Mouse (Mus musculus): ENCODE results near the gene Fam19a1. TPM values are rescaled to one million over a fixed set of nuclear protein-coding genes. Genes with fewer than 3 reads are reported as not detected.
A peak's percentile ranks its signal among the peaks of the same experiment; 100 is the strongest.

Fam19a1 gene
- polyA plus RNA-seq, 1 experiment from 2014 or later: 10.6 TPM

GRCm38 (mm10) chr6:96116534-96117272 lies 3.7 kb downstream of the Fam19a1 start:
- H3K36me3 ChIP-seq (ENCODE audit: control insufficient read depth, insufficient read depth, low read length): no peaks in the 10 kb centered on the region
- H3K4me3 ChIP-seq (ENCODE audit: low read depth, low read length): peak overlapping the region; percentile 54
- H3K27ac ChIP-seq (ENCODE audit: low read depth): no peak overlapping the region
- ATAC-seq (replicated peaks; ENCODE audit: low FRiP score, low TSS enrichment, low read depth) (peak; percentile 72), DNase-seq (ENCODE audit: low spot score) (peak; percentile 84)
- 1% methylated on average over 32 of the region's 32 CpGs for WGBS
- peak overlapping the region; percentile 92 for H3K4me2 ChIP-seq (ENCODE audit: low read length)
- H3K9ac ChIP-seq (ENCODE audit: low read length): peak overlapping the region; percentile 62
- H3K27me3 ChIP-seq (replicated peaks; ENCODE audit: control insufficient read depth, insufficient read depth, low read length): no peaks in the 10 kb centered on the region
- no peaks in the 10 kb centered on the region for H3K9me3 ChIP-seq (ENCODE audit: control insufficient read depth, low read length)
- peaks cover 7% of the 10 kb centered on the region for H3K4me1 ChIP-seq (replicated peaks; ENCODE audit: control insufficient read depth, insufficient read depth, low read length)

- Histone ChIP-seq H3K36me3 (ENCODE audit: control insufficient read depth, insufficient read depth, low read length) (no peaks in the 10 kb centered on the region), H3K27ac (ENCODE audit: low read depth) (no peak overlapping the region), H3K4me1 (replicated peaks; ENCODE audit: control insufficient read depth, insufficient read depth, low read length) (peaks cover 7% of the 10 kb centered on the region), H3K4me2 (ENCODE audit: low read length) (no peak overlapping the region), H3K9ac (ENCODE audit: low read length) (no peak overlapping the region), H3K4me3 (ENCODE audit: low read depth, low read length) (no peak overlapping the region), H3K9me3 (ENCODE audit: control insufficient read depth, low read length) (no peaks in the 10 kb centered on the region), H3K27me3 (replicated peaks; ENCODE audit: control insufficient read depth, insufficient read depth, low read length) (no peaks in the 10 kb centered on the region)
- WGBS: 87% methylated on average over 1 of the region's 1 CpGs
- ATAC-seq (replicated peaks; ENCODE audit: low FRiP score, low TSS enrichment, low read depth) (no peak), DNase-seq (ENCODE audit: low spot score) (no peak)
Observed at GRCm38 (mm10) chr6:96143326-96143725, 30.4 kb downstream of the Fam19a1 start.

GRCm38 (mm10) chr6:96165403-96165802 lies 52.4 kb downstream of the Fam19a1 start:
- H3K9ac ChIP-seq (ENCODE audit: low read length): no peak overlapping the region
- H3K9me3 ChIP-seq (ENCODE audit: control insufficient read depth, low read length): no peaks in the 10 kb centered on the region
- WGBS: 88% methylated on average over 13 of the region's 13 CpGs
- H3K27ac ChIP-seq (ENCODE audit: low read depth): no peak overlapping the region
- H3K4me2 ChIP-seq (ENCODE audit: low read length): no peak overlapping the region
- ATAC-seq (replicated peaks; ENCODE audit: low FRiP score, low TSS enrichment, low read depth) (no peak), DNase-seq (ENCODE audit: low spot score) (no peak)
- no peaks in the 10 kb centered on the region for H3K27me3 ChIP-seq (replicated peaks; ENCODE audit: control insufficient read depth, insufficient read depth, low read length)
- H3K4me3 ChIP-seq (ENCODE audit: low read depth, low read length): no peak overlapping the region
- H3K36me3 ChIP-seq (ENCODE audit: control insufficient read depth, insufficient read depth, low read length): no peaks in the 10 kb centered on the region
- no peaks in the 10 kb centered on the region for H3K4me1 ChIP-seq (replicated peaks; ENCODE audit: control insufficient read depth, insufficient read depth, low read length)

GRCm38 (mm10) chr6:96165818-96166379 lies 52.9 kb downstream of the Fam19a1 start, which contains the start of gene 1700123L14Rik:
Gene 1700123L14Rik (minus strand): TSS chr6:96166243.
- H3K27ac ChIP-seq (ENCODE audit: low read depth): no peak within 1 kb of the TSS
- no peak within 1 kb of the TSS for H3K4me2 ChIP-seq (ENCODE audit: low read length)
- WGBS: 83% methylated on average over 18 of the region's 18 CpGs
- no peak within 1 kb of the TSS for H3K9ac ChIP-seq (ENCODE audit: low read length)
- ATAC-seq (replicated peaks; ENCODE audit: low FRiP score, low TSS enrichment, low read depth) (no peak), DNase-seq (ENCODE audit: low spot score) (no peak)
- no peaks in the 10 kb centered on the region for H3K9me3 ChIP-seq (ENCODE audit: control insufficient read depth, low read length)
- H3K4me3 ChIP-seq (ENCODE audit: low read depth, low read length): no peak within 1 kb of the TSS
- H3K4me1 ChIP-seq (replicated peaks; ENCODE audit: control insufficient read depth, insufficient read depth, low read length): no peaks in the 10 kb centered on the region
- H3K36me3 ChIP-seq (ENCODE audit: control insufficient read depth, insufficient read depth, low read length): no peaks in the 10 kb centered on the region
- H3K27me3 ChIP-seq (replicated peaks; ENCODE audit: control insufficient read depth, insufficient read depth, low read length): no peaks in the 10 kb centered on the region

- Histone ChIP-seq H3K4me3 (ENCODE audit: low read depth, low read length) (no peak overlapping the region), H3K36me3 (ENCODE audit: control insufficient read depth, insufficient read depth, low read length) (no peaks in the 10 kb centered on the region), H3K4me2 (ENCODE audit: low read length) (no peak overlapping the region), H3K27ac (ENCODE audit: low read depth) (no peak overlapping the region), H3K9ac (ENCODE audit: low read length) (no peak overlapping the region), H3K27me3 (replicated peaks; ENCODE audit: control insufficient read depth, insufficient read depth, low read length) (no peaks in the 10 kb centered on the region), H3K9me3 (ENCODE audit: control insufficient read depth, low read length) (no peaks in the 10 kb centered on the region), H3K4me1 (replicated peaks; ENCODE audit: control insufficient read depth, insufficient read depth, low read length) (no peaks in the 10 kb centered on the region)
- DNase-seq (ENCODE audit: low spot score) (no peak), ATAC-seq (replicated peaks; ENCODE audit: low FRiP score, low TSS enrichment, low read depth) (no peak)
Observed at GRCm38 (mm10) chr6:96167031-96167430, 54.1 kb downstream of the Fam19a1 start.

- DNase-seq (ENCODE audit: low spot score): no peak
- Histone ChIP-seq H3K4me2 (ENCODE audit: low read length) (no peak overlapping the region), H3K4me1 (replicated peaks; ENCODE audit: control insufficient read depth, insufficient read depth, low read length) (no peaks in the 10 kb centered on the region), H3K27me3 (replicated peaks; ENCODE audit: control insufficient read depth, insufficient read depth, low read length) (no peaks in the 10 kb centered on the region), H3K9me3 (ENCODE audit: control insufficient read depth, low read length) (no peaks in the 10 kb centered on the region), H3K4me3 (ENCODE audit: low read depth, low read length) (no peak overlapping the region), H3K27ac (ENCODE audit: low read depth) (no peak overlapping the region), H3K9ac (ENCODE audit: low read length) (no peak overlapping the region), H3K36me3 (ENCODE audit: control insufficient read depth, insufficient read depth, low read length) (no peaks in the 10 kb centered on the region)
- 45% methylated on average over 3 of the region's 3 CpGs for WGBS
- ATAC-seq (replicated peaks; ENCODE audit: low FRiP score, low TSS enrichment, low read depth): no peak
Observed at GRCm38 (mm10) chr6:96173681-96174080, 60.7 kb downstream of the Fam19a1 start.

GRCm38 (mm10) chr6:96178530-96178929 lies 65.6 kb downstream of the Fam19a1 start:
- no peak overlapping the region for H3K4me3 ChIP-seq (ENCODE audit: low read depth, low read length)
- no peak overlapping the region for H3K9ac ChIP-seq (ENCODE audit: low read length)
- H3K9me3 ChIP-seq (ENCODE audit: control insufficient read depth, low read length): no peaks in the 10 kb centered on the region
- no peaks in the 10 kb centered on the region for H3K4me1 ChIP-seq (replicated peaks; ENCODE audit: control insufficient read depth, insufficient read depth, low read length)
- H3K4me2 ChIP-seq (ENCODE audit: low read length): no peak overlapping the region
- no peak for DNase-seq (ENCODE audit: low spot score)
- no peaks in the 10 kb centered on the region for H3K36me3 ChIP-seq (ENCODE audit: control insufficient read depth, insufficient read depth, low read length)
- no peak for ATAC-seq (replicated peaks; ENCODE audit: low FRiP score, low TSS enrichment, low read depth)
- no peaks in the 10 kb centered on the region for H3K27me3 ChIP-seq (replicated peaks; ENCODE audit: control insufficient read depth, insufficient read depth, low read length)
- no peak overlapping the region for H3K27ac ChIP-seq (ENCODE audit: low read depth)

GRCm38 (mm10) chr6:96183392-96183791 lies 70.4 kb downstream of the Fam19a1 start:
- no peaks in the 10 kb centered on the region for H3K27me3 ChIP-seq (replicated peaks; ENCODE audit: control insufficient read depth, insufficient read depth, low read length)
- H3K4me1 ChIP-seq (replicated peaks; ENCODE audit: control insufficient read depth, insufficient read depth, low read length): no peaks in the 10 kb centered on the region
- no peak overlapping the region for H3K27ac ChIP-seq (ENCODE audit: low read depth)
- H3K4me2 ChIP-seq (ENCODE audit: low read length): no peak overlapping the region
- no peak overlapping the region for H3K4me3 ChIP-seq (ENCODE audit: low read depth, low read length)
- ATAC-seq (replicated peaks; ENCODE audit: low FRiP score, low TSS enrichment, low read depth) (no peak), DNase-seq (ENCODE audit: low spot score) (no peak)
- 84% methylated on average over 4 of the region's 4 CpGs for WGBS
- no peak overlapping the region for H3K9ac ChIP-seq (ENCODE audit: low read length)
- no peaks in the 10 kb centered on the region for H3K36me3 ChIP-seq (ENCODE audit: control insufficient read depth, insufficient read depth, low read length)
- H3K9me3 ChIP-seq (ENCODE audit: control insufficient read depth, low read length): no peaks in the 10 kb centered on the region

GRCm38 (mm10) chr6:96186517-96186916 lies 73.6 kb downstream of the Fam19a1 start:
- H3K36me3 ChIP-seq (ENCODE audit: control insufficient read depth, insufficient read depth, low read length): no peaks in the 10 kb centered on the region
- H3K27me3 ChIP-seq (replicated peaks; ENCODE audit: control insufficient read depth, insufficient read depth, low read length): no peaks in the 10 kb centered on the region
- no peak overlapping the region for H3K4me2 ChIP-seq (ENCODE audit: low read length)
- ATAC-seq (replicated peaks; ENCODE audit: low FRiP score, low TSS enrichment, low read depth) (no peak), DNase-seq (ENCODE audit: low spot score) (no peak)
- H3K4me3 ChIP-seq (ENCODE audit: low read depth, low read length): no peak overlapping the region
- no peaks in the 10 kb centered on the region for H3K9me3 ChIP-seq (ENCODE audit: control insufficient read depth, low read length)
- H3K27ac ChIP-seq (ENCODE audit: low read depth): no peak overlapping the region
- H3K4me1 ChIP-seq (replicated peaks; ENCODE audit: control insufficient read depth, insufficient read depth, low read length): no peaks in the 10 kb centered on the region
- WGBS: 80% methylated on average over 2 of the region's 2 CpGs
- H3K9ac ChIP-seq (ENCODE audit: low read length): no peak overlapping the region
